Mouse (Mus musculus): ENCODE results near the gene Ptprg.
"Not testable (repeated sequence)": the region's sequence is repeated elsewhere in the genome, so short reads cannot be mapped to it uniquely, and the experiment has no call there.

Gene Ptprg

DNA sequence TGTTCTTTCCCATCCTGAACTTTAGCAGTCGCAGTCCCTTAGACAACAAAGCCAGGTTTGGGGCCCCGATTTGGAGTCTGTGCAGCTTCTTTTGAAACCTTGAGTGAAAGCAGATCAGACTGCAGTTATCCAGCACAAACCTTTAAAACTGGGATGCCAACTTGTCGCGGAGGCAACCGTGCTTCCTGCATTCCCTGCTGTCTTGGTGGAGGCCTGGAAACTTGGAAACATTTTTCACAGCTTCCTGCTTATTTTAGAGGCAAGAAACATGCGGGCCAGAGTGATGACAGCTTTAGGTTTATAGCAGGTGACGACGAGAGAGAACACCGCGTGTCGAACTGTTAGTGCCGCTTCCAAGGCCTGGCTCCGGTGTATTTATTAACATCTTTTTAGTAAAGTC is 342.2 kb downstream of the Ptprg start:
- no peak for DNase-seq

DNA sequence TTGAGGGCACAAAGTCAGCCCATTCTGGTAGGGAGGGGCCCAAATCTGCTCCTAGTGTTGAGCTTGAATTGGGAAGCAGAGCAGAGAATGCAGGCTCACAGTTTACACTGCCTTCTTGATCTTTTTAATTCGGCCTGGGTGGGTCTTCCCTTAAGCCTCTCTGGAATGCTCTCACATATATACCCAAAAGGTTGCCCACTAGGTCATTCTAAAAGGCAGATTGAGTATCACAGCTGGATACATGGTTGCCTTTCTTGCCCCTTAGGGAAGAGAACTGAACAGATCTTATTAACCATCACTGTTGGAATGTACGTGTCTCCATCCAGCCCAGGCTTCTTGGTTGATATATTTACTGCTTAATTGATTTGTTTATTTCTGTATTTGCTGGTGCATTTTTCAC is 349.5 kb downstream of the Ptprg start:
- no peak for DNase-seq

DNA sequence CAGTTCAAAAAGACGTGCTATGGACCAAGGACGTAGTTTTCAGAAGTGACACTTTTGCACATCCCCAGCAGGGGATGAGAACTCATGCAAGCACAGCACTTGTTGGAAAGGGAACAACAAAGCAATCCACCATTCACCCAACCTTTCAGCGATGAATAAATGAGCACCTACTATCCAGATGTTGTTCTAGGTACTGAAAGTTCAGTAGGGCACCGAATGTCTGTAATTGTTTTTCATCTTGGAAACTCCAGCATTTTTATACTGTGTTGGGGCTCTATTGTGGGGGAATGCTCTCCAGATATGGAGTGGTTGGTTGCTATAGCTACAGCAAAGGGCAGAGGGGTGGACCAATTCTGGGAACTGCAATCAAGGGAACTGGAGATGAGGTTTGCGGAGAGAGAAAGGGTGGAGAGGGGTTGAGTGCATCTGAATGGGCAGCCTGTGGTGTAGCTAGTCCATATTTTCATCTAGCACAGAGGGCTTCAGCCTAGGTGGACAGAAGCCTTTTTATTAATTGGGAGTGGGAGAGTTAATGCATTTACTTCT is 352.9 kb downstream of the Ptprg start:
- DNase-seq, result no peak

DNA sequence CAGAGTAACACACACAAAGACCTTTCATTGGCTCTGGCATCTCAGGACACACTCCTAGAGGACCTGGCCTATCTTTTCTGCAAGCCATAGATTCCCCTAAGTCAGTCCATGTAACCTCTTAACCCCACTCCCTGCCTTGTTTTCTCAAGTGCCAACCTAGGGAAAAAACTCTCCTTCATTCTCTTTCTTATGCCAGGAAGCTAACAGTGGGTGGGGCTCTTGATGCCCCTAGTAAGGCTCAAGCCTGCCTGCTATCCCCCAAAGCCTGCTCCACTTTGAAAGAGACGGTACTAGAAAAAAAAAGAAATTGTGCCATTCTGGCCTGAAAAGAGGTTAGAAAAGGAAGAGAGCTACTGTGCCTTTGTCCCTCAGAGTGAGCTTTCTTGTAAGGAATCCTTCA is 358.9 kb downstream of the Ptprg start:
- DNase-seq, result no peak

DNA sequence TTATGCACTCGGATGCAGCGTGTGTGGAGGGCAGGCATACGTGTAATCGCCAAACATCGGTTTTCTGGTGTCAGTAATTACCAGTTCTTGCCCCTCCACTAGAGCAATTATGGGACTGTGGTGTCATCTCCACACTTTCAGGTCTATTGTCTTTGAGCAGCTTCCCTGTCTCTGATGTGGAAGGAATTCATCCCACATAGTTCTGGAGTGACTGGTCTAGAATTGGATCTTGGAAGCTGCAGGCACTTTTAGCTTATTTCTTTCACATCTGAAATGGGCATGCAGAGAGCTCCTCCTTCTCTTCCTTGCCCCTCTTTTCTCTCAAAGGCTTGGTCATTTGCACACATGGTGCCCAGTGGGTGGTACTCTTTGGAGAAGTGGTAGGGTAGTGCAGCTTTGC is 363.9 kb downstream of the Ptprg start:
- no peak for DNase-seq

DNA sequence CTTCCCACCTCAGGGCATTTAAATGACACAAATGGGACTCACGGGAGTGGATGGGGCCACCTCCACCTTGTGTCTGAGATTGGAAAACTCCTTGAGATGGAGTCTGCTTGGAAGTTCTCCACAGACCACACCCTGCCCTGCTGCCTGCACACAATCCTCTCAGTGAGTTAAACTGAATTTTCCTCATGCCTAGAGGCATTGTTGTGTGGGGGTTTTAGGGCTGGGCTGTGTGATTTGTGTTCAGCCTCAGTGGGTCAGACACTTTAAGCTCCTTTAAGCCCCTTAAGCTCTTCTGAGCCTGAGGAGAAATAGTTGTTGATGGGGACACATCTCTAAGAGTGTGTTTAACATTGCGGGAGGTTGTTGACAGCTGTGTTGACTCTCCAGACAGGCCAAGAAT is 375.2 kb downstream of the Ptprg start:
- no peak for DNase-seq

DNA sequence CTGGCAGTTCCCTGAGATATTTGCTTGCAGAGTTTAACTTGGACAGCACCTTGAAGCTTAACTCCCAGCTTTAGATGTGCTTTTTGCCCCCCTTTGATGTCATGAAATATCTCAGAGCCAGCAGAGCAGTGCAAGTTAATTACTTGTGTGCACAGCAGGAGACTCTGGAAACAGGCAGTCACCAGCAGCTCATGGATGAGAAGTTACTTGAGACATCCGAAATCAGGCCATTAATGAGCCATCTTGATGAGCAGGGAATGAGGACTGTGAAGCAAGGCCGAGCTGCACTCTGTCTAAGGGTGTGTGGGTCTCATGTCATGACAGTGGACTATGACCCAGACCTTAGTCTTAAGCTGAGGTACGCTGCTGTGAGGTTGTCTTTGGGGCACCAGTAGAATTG is 379.2 kb downstream of the Ptprg start:
- DNase-seq, result no peak

DNA sequence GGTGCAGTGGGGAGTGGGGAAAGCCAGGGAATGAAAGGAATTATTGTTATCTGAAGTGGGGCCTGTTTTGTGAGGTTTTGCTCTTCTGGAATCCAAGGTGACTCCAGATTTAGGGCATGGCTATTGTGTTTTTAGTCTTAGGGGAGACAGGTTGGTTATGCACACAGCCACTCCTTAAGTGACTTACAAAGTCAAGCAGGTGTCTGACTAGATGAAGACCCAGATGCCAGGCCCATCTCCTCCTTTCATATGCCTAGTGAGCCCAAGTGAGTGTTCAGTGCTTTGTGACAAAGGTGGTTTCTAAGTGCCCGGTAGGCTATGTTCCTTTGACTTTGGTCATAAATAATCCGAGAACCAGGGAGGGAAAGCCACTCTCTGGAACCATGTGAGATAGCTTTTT is 381.2 kb downstream of the Ptprg start:
- no peak for DNase-seq

DNA sequence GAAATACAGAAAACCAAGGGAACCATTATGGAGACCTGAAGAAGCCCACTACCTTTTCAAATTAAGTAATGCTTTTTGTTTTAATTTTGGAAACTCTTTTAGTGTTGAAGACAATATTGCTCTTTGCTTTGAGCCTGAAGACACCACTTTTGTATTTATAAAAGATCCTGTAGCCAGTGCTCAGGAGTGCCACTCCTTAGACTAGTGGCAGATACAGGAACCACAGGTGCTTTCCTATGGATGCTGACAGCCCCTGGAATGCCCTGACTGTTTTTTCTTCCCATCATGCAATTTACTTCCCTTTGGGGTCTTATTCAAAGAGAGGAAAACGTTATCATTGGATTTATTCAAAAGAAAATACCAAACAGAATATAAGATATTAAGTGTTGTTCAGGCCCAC is 381.9 kb downstream of the Ptprg start:
- no peak for DNase-seq

DNA sequence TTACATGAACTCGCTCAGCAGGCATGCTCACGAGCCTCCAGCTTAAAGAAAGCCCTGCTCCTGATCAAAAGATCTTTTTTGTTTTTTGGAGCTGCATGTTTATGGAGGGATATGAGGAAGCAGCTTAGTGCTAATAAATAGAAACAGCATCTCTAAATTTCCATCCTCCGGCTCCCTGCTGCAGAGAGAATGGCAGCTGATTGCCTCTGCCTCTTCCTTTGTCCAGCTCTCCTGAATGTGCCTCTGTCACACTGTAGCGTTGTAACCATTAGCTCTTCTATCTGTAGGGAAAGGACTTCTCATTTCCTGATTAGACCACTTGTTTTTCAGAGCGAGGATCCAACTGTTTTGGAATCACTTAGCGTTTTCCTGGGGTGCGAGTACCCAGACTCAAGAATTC is 382.4 kb downstream of the Ptprg start:
- DNase-seq, result no peak

DNA sequence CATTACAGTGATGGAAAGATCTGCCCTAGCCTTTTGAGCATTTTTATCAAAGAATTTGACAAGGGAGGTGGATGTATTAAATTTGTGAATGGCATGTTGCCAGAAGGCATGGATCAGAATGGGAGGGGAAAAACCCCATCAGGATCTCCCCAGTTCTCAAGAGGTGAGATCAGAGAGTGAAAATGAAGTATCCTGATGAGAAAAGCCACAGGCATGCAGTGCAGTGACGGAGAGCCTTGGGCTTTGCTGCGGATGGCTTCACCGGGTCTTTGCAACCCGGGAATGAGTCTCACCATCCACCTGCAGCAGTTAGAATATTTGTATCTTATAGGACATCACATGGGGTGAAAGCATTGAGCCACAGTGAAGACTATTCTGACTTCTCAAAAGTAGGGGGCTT is 385.6 kb downstream of the Ptprg start:
- DNase-seq, result no peak

DNA sequence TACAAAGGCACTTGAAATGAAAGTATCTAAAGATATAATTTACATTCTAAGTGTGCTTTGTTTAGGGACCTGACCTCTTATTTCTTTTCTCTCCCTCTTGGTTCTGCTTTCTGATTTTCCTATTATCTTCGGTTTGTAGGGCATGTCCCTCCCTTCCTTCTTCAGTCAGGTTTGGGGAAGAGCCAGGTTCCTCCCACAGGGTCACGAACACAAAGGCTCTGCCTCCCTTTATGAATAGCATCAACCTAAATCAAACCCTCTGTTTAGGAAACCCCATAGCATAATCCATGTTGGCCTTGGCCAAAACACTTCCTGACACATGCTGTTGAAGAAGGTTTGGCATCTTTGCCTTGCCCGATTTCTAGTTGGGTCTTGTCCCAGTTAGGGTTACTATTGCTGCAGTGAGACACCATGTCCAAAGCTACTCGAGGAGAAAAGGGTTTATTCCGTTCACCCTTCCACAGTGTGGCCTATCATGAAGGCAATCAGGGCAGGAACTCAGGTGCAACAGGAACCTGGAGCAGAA is 388.7 kb downstream of the Ptprg start:
- no peak for DNase-seq

DNA sequence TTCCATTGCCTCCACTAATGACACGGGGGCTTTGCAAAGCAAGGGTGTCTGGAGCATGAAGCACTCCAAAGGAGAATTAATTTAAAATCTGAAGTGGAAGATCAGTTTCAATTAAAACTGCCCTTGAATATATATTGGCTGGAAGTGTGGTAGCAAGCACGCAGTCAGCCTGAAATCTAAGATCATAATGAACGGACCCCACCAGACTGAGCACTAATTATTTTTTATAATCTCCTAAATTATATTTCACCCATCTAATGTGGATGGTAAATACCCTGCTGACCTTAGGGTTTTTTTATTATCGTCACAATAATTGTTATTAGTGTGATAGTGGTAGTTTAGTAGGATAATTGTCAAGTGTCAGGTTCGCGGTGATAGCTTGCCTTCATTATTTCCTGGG is 397.0 kb downstream of the Ptprg start:
- DNase-seq, result no peak

DNA sequence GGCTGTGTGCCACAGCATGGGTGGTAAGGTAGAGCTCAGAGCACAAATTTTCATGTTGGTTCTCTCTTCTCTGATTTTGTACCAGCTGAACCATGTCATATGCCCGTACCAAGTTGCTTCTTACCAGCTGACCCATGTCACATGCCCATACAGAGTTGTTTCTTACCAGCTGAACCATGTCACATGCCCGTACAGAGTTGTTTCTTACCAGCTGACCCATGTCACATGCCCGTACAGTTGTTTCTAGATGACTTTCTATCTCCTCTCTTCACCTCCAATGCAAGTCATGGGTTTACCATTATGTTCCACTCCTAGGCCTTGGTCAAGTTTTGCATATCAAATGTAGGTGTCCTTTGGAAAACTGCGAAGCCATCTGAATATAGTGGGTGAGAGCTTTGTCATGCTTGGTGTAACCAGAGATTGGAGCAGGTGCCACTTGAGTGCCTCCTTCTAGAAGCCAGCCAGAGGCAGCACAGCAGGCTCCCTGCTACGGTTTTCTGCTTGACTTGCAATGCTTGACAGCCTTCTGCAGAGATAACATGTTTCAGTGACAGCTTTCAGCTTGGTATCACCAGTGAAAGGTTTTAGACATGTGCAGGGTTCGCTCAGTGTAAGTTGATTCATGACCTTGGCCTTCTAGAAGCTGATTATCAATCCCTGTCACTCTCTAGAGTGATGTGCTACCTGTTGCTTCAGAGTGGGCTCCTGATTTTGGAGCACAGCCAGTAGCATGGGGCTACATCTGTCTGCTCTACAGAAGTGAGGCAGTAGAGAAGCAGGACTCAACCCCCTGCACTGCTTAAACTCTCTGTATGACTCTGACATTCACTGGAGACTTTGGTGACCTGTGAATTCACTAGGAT is 401.9 kb downstream of the Ptprg start:
- no peak for DNase-seq

DNA sequence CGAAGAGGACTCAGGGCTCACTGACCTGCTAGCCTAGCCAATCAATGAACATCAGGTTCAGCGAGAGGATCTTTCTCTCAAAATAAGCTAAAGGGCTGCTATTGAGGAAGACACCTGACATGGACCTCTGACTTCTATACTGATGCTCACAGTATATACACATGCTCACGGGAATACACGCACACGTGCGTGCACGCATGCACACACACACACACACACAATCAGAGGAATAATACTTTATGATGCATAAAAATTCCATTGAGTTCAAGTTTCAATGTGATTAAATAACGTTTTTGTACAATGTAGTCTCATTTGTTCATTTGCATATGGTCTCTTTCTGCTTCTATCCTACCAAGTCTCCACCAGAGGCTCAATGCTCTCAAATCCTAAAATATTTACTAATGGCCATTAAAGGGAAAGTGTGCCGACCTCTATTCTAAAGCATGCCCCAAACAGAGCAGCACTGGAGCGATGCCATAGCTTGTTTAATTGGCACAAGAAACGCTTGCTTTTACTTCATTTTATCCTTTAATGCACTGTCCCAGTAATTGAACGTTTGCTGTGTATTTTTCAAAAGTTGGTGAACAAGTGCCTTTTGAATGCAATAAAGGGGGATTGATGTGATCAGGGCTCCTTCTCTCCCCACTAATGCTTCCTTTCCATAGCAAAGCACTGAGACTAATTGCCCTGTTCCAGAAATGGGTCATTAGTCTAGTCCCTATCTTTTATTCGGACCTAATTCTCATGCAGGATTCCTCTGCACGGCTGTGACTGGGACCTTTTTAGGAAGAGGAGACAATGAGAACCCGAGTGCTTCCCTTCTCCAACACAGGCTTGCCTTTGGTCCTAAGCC is 407.2 kb downstream of the Ptprg start:
- DNase-seq, result no peak

DNA sequence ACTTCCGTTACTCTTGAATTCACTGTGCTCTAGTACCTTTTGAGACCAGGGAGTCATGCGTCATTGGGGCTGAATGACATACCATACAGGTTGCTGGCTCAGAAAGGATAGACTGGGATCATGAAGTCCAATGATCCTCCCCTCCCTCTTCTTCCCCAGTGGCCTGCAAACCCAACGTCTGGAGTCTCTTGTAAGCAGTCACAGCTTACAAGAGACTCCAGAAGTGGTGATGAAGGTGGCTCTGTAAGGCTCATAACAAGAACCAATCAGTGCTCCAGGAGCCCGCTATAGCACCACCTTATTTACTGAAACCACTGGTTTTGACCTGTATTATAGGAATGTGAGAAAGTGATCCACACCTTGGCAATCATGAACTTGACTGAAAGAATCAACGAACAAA is 408.8 kb downstream of the Ptprg start:
- DNase-seq, result no peak

DNA sequence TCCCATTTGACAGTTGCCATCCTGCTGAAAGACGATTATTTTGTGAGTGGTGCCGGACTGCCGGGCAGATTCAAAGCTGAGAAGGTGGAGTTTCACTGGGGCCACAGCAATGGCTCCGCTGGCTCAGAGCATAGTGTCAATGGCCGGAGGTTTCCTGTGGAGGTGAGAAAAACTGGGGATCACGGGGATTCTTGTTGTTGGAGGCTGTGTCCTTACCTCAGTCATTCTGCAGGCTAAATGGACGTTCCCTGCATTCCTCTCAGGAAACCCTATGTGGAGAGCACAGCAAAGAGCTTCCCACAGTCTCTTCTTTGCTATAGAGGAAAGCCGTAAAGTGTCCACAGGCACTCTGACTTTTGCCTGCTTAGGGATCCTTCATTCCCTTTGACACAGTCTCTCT is 409.2 kb downstream of the Ptprg start:
- DNase-seq, result no peak

DNA sequence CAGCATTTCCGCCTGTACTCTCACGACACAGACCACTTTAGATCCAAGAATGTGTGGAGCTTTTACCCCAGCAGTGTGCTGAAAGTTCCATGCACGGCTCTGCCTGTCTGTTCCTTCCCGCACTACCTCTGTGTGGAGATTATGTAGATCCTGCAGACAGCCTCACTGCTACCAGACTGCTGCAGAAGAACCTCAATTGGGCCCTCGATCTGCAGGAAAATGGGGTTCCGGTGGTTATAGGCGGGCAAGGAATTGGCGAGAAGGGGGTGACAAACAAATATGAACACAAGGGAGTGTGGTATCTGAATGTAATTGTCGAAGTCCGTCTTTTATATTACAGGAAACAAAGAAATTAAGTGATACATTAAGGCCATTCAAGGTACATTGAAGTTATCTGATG is 410.5 kb downstream of the Ptprg start:
- DNase-seq, result no peak

DNA sequence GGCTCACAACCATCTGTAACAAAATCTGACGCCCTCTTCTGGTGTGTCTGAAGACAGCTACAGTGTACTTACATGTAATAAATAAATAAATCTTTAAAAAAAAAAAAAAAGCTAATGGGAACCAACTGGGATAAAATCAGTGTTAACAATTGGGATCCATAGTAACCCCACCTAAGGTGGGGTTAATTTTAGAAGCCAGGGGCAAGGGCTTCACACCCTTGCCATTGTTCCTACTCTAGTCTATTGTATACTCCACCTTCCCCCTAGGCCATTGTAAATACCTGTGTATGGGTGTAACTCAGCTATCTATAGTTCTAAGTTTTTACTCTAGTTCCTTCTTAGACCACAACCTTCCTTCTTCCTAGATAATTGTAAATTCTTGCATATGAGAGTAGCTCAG is 411.0 kb downstream of the Ptprg start:
- not testable (repeated sequence) for DNase-seq

DNA sequence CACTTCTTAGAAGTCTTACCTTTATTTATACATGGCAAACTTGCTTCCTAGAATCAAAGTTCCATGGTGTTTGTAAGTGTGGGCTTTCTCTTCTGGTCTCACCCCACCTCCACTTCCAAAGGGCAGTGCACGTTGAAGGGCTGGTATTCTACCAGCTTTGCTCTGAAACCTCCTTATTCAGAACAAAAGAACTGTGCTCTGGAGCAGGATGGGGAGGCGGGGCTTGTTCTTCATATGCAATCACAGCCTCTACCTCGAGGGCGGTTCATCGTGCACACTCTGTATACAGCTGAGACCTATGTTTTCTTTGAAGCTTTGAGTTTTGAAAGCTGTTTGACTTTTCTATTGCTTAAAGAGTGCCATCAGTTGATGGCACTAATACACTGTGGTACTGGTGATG is 412.5 kb downstream of the Ptprg start:
- DNase-seq, result no peak

DNA sequence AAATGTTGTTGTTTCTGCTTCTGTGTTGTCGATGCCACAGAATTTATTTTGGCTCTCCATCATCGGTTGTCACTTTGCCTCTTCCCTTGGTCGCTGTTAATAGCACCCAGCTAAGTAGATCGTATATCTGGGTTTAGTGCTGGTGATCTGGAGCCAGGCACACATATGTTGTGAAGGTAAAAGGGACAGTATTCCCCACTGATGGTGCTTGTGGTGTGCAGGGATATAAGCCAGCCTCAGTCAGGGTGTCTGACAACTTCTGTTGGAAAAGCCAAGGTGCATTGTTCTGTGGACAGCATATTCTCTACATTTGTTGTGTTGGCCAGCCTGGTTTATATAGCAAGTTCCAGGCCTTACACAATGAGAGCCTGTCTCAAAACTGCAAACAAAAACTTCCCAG is 428.4 kb downstream of the Ptprg start:
- no peak for DNase-seq

DNA sequence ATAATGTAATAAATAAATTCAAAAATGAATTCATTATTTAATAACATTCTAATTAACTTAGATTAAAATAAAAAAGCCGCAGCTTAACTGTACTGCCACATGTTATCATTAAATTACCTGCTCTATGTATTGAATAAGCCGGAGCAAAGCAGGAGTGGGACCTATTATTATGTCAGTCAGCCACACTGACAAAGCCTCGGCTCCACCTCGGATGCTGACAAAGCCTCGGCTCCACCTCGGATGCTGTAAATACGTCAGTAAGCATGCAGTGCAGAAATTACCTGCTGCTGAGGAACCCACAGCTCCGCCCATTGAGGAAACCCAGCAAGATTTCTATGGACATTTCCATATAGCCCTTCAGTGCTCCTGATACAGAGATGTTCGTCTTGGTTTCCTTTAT is 429.7 kb downstream of the Ptprg start:
- no peak for DNase-seq

DNA sequence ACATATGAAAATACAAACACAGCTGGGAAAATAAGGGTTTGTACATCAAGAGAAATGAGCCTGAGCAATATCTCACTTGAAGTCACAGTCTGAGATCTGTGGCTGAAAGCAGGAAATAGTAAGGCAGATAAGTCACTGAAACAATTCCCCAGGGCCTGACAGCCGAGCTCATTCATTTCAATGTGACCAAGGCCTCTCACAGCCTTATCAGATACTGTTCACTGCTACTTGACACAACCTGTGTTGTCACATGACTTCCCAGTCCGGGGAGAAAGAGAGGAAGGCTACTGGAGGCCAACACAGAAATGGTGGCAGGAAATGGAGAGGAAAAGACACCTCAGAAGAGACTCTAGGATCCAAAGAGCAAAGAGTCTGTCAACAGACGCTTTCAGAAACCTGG is 430.8 kb downstream of the Ptprg start:
- no peak for DNase-seq

DNA sequence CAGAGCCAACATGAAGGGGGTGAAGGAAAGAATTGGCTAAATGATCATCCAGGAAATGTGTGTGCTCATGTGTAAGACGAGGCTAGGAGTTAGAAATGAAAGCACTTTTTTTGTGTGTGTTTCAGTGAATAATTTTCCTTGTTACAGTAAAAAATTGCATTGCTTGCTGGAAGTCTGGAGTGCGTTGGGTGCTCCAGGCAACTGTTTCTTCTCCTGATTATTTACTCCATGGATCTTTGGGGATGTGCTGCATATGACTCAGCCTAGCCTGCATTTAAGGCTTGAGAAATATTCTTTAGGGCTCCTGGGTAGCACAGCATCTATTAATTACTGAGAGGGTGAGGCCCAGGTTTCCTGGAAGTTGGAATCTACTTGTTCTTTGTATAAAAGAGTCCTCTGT is 435.6 kb downstream of the Ptprg start:
- DNase-seq, result no peak
